Mouse (Mus musculus): Measurements from ENCODE around the gene Wdr1.
"Not testable (repeated sequence)": the region's sequence is repeated elsewhere in the genome, so short reads cannot be mapped to it uniquely, and the experiment has no call there.

The Wdr1 gene

GRCm38 (mm10) chr5:38496491-38497057 is 66.4 kb downstream of the Wdr1 start:
- no peak for DNase-seq (ENCODE audit: low spot score in 2 of 2)

GRCm38 (mm10) chr5:38493890-38494289 is 69.1 kb downstream of the Wdr1 start:
- no peak for DNase-seq (ENCODE audit: low spot score in 2 of 2)

DNA sequence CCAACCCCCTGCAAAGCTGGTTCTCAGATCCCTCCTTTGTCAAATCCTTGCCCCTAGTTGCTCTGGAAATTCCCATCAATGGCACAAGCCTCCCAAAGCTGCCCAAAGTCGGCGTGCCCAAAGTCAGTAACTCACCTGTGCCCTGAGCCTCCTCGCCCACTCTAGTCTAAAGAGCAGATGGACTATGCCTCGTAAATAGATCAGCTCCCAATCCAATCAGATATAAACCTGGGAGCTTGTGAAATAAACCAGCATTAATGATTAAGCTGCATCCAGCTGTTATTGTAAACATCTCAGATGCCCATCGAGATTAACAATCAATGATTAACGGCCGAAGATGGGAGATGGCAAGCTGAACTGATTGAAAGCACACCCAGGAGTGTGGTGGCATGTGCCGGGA is 71.3 kb downstream of the Wdr1 start:
- no peak for DNase-seq (ENCODE audit: low spot score in 2 of 2)

DNA sequence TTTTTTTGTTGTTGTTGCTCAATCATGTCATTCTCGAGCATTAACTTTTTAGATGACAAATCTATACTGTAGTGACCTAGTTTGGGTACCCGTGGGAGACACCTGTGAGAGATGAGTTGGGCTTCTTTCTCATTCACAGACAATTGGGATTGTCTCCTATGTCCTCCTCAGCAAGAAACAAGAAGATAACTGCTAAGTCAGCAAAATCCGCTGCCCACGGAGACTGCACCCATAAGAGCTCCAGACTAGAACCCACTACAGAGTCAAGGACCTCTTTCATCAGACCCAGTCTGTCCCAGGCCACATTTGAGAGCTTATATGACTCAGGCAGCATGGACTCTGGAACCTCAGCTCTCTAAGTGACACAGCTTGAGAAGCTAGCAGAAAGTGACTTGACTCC is 73.3 kb downstream of the Wdr1 start:
- DNase-seq (ENCODE audit: low spot score in 2 of 2), result no peak

- no peak for DNase-seq (ENCODE audit: low spot score in 2 of 2)
These were observed 74.1 kb downstream of the Wdr1 start for GRCm38 (mm10) chr5:38488673-38489615.

GRCm38 (mm10) chr5:38488026-38488425 is 75.0 kb downstream of the Wdr1 start:
- no peak for DNase-seq (ENCODE audit: low spot score in 2 of 2)

GRCm38 (mm10) chr5:38487247-38487646 is 75.8 kb downstream of the Wdr1 start:
- DNase-seq (ENCODE audit: low spot score in 2 of 2), result no peak

GRCm38 (mm10) chr5:38485946-38486345 is 77.1 kb downstream of the Wdr1 start:
- no peak for DNase-seq (ENCODE audit: low spot score in 2 of 2)

- DNase-seq (ENCODE audit: low spot score in 2 of 2), result no peak
These were observed 79.4 kb downstream of the Wdr1 start for GRCm38 (mm10) chr5:38483518-38484110.

- no peak for DNase-seq (ENCODE audit: low spot score in 2 of 2)
These were observed 82.0 kb downstream of the Wdr1 start for GRCm38 (mm10) chr5:38480822-38481707.

GRCm38 (mm10) chr5:38479908-38480725 is 82.9 kb downstream of the Wdr1 start:
- no peak for DNase-seq (ENCODE audit: low spot score in 2 of 2)

DNA sequence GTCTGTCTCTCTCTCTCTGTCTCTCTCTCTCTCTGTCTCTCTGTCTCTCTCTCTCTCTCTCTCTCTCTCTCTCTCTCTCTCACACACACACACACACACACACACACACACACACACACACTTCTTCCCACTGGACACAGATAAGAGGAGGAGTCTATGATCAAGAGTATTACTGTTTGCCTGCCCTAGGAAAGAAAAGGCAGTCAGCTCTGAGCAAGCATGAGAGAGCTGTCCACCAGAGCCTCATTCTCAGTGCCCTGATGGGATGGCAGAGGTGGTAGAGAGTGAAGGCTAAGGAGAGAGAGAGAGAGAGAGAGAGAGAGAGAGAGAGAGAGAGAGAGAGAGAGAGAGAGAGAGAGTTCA is 83.5 kb downstream of the Wdr1 start:
- DNase-seq (ENCODE audit: low spot score in 2 of 2), result not testable (repeated sequence)

GRCm38 (mm10) chr5:38479027-38479426 is 84.0 kb downstream of the Wdr1 start:
- no peak for DNase-seq (ENCODE audit: low spot score in 2 of 2)

DNA sequence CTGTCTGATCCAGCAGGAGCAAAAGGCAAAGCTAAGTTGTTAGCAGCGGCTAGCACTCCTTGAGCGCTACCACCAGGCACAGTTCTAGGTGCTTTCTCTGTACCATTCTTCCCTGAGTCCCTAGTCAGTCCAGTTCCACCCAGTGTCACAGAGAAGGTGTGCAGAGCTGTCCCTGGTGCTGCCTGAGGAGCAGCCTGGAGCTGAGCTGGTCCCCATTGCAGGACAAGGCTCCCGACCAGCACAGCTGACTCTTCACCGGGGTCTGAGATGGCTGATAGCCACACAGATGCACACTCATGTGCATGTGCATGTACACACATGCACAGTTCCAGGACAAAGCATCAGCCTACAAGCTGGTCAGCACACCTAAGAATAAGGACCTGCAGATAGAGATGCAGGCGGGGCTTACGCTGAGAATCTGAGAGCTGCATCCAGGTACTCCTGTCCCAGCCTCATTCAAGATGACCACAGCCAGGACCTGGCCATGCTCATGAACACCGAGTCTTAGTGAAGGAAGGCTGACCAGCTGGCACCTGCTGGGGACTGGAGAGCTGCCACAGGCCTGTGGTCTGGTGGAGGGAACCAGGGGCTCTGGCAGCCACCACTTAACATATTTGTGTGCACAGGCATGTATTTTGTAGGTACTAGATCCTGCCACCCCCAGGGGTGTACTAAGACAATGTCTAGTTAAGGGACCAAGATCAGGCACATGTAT is 85.1 kb downstream of the Wdr1 start:
- no peak for DNase-seq (ENCODE audit: low spot score in 2 of 2)

DNA sequence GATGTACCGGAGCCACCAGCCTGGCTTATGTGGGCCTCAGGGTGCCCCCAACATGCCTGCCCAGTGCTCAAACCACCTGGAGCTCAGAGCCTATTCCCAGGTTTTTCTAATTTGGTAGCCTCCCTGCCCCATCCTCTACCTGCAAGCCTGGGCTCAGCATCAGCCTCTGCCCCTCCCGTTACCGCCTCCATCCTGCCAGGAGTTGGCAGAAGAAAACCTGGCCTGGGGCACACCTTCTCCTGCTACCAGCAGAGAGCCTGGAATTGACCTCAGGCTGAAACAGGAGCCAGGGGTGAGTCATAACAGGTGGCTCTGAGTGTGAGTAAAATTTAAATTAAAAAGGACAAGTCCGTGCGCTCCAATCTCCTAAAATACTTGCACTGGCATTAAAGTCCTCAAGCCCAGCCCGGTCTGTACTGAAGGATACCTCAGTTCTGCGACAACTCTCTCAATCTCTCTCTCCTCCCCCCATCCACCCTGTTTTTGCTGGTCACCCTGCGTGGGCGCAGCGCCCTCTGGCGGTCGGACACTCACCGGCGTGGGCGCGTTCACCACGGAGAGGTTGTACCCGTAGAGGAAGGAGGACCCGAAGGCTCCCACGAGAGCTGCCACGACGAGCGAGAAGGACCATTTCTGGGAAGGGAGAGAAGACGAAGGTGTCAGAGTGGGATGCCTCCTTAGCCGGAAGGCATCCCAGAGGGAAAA is 86.0 kb downstream of the Wdr1 start:
- DNase-seq (ENCODE audit: low spot score in 2 of 2), result peak; percentile 44 to 61
